Mouse (Mus musculus) neutrophil, adult 59 days (primary cell): ENCODE data around the gene Gm11214. TPM values are rescaled to one million over a fixed set of nuclear protein-coding genes. Genes with fewer than 3 reads are reported as not detected.

Source experiments
- total RNA-seq, 2 experiments: library from RNA; stranded (reverse); gene quantifications; 1 replicate in 1 of 2; 2 replicates in 1 of 2; pipeline ENCODE4 v1.2.4; 2023

The Gm11214 gene
- total RNA-seq: not detected

DNA sequence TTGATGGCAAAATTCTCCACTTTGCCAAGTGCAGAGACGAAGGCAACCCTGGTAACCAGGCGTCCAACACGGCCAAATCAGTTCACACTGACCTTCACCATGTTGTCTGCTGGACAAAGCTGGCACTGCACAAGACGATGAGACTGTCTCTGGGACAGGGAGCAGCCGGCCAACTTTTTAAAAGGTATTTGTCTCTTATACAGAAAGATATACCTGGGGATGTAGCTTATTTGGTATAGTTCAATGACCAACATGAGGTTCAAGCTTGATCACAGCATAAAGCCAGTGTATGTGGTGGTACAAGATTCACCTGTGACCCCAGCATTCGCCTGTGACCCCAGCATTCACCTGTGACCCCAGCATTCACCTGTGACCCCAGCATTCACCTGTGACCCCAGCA is at the start of gene Gm11214:
Gm11214 (minus strand) TSS at position 101 of the 400 bp plus-strand sequence.

DNA sequence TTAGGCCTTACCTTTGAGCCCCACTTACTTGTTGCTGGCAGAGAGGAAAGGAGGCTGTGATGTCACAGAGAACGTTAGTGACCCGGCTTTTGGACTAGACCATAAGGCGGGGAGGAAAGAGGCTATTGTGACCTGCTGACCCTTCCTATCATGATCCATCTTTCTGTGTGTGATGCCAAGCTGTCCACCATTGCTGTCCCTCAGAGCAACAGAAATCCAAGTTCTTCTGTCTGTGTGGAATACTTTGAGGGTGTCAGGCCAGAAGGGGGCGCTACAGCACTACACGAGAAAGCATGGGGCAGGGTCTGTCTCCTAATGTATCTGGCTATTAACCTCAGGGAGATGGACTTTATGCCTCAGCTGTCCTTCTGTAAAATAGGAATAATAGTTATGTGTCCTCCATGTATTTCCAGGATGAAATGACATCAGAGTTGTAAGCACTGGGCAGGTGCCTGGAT is 40.8 kb downstream of the Gm11214 start, which contains the start of gene Tex48:
Tex48 (minus strand) TSS at position 51 of the 458 bp plus-strand sequence.

Other genes starting within 250 kb of the Gm11214 start
- 1 to 10 TPM in 1 of 2 experiments, under 1 TPM in 1; 0.56 to 1.9 TPM for gene Whrn, start 167.4 kb downstream of the Gm11214 start, total RNA-seq
- gene Atp6v1g1, start 118.6 kb downstream of the Gm11214 start, total RNA-seq: 100 to 1,000 TPM; 135 to 139 TPM
- 10 to 100 TPM; 24.1 to 28.0 TPM for gene Tmem268, start 104.6 kb downstream of the Gm11214 start, total RNA-seq
- not detected for gene Gm11213, start 58.1 kb downstream of the Gm11214 start, total RNA-seq
- gene Tex48, start 41.0 kb downstream of the Gm11214 start, total RNA-seq: not detected
- gene Tnfsf15, start 81.7 kb upstream of the Gm11214 start, total RNA-seq: not detected
- gene Tnfsf8, start 198.0 kb upstream of the Gm11214 start, total RNA-seq: under 1 TPM in 1 of 2 experiments, not detected in 1; 0.11 TPM